Mouse (Mus musculus) spleen, adult 2 months (tissue): ENCODE results near the gene Lrrc73.

Experiments used
- CTCF ChIP-seq: fragments of 200-500 bp; IDR thresholded peaks from 2 replicates; pipeline ENCODE4 v1.5.1; 2011; ENCODE audit warnings: mild to moderate bottlenecking, inconsistent platforms; ENCODE audit not compliant: insufficient read depth, insufficient read length, insufficient replicate concordance; ENCODE audit errors: extremely low read depth
- POLR2A ChIP-seq: fragments of 200-500 bp; IDR thresholded peaks from 2 replicates; pipeline ENCODE4 v1.6.1; 2011; ENCODE audit warnings: low read depth, low read length, inconsistent platforms

DNA sequence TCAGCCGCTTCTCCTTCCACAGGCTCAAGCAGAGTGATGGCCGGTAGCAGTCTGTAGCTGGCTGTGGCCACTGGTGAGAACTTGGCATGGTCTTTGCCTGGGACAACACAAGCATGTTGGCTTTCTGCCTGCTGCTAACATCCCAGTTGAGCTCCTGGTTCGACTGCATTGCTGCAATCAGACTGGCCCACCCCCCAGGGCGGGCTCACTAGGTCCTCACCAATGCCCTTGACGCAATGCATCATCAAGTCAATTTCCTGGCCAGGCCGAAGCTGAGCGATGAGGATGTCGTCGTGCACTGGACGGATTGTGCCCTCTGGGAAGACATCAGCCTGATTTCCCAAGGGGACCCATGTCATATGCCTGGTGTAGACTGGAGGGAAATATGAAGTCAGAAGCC lies 8.8 kb upstream of the Lrrc73 start:
- TF ChIP-seq CTCF (no peak), POLR2A (no peak)
